Mouse (Mus musculus) myocyte (in vitro differentiated cells): ENCODE results near the gene Tmem189. TPM values are rescaled to one million over a fixed set of nuclear protein-coding genes. Genes with fewer than 3 reads are reported as not detected.
A peak's percentile ranks its signal among the peaks of the same experiment; 100 is the strongest.

Experiments used
- H3K27me3 ChIP-seq: one replicate; pipeline ENCODE4 v1.6.1; 2011; ENCODE audit not compliant: control insufficient read depth, insufficient read depth, insufficient read length
- H3K36me3 ChIP-seq: one replicate; pipeline ENCODE4 v1.6.1; 2011; ENCODE audit not compliant: control insufficient read depth, insufficient read depth
- H3K4me2 ChIP-seq: one replicate; pipeline ENCODE4 v1.6.1; 2011; ENCODE audit warnings: low read depth, control low read depth
- H3K4me3 ChIP-seq: one replicate; pipeline ENCODE4 v1.5.1; 2011; ENCODE audit warnings: mild to moderate bottlenecking, control low read depth, moderate library complexity
- H3K79me2 ChIP-seq: one replicate; pipeline ENCODE4 v1.6.1; 2011; ENCODE audit not compliant: control insufficient read depth, insufficient read depth
- H3ac ChIP-seq: one replicate; pipeline ENCODE4 v1.6.1; 2011; ENCODE audit not compliant: control insufficient read depth, insufficient read length
- CEBPB ChIP-seq: IDR thresholded peaks from 2 replicates; pipeline ENCODE4 v1.6.1; 2011; ENCODE audit warnings: mild to moderate bottlenecking, moderate library complexity; ENCODE audit not compliant: poor library complexity, insufficient read depth, severe bottlenecking
- E2F4 ChIP-seq: IDR thresholded peaks from one replicate; pipeline ENCODE4 v1.6.1; 2011; ENCODE audit warnings: mild to moderate bottlenecking, control low read depth, moderate library complexity; ENCODE audit not compliant: insufficient read depth
- MAX ChIP-seq: IDR thresholded peaks from one replicate; pipeline ENCODE4 v1.6.1; 2011; ENCODE audit warnings: low read depth, mild to moderate bottlenecking, control low read depth
- MYOD1 ChIP-seq, 3 experiments: IDR thresholded peaks; one replicate each; pipeline ENCODE4 v1.6.1; 2011; ENCODE audit warnings: control low read depth in 2 of 3, low read depth in 2 of 3, mild to moderate bottlenecking in 2 of 3, moderate library complexity in 1 of 3; ENCODE audit not compliant: insufficient read length in 2 of 3, control insufficient read depth in 1 of 3
- MYOG ChIP-seq, 3 experiments: IDR thresholded peaks; one replicate each; pipeline ENCODE4 v1.6.1; 2011; ENCODE audit warnings: control low read depth in 2 of 3, low read depth in 2 of 3, mild to moderate bottlenecking in 2 of 3; ENCODE audit not compliant: insufficient read length in 2 of 3, control insufficient read depth in 1 of 3, insufficient read depth in 1 of 3
- POLR2A ChIP-seq: IDR thresholded peaks from one replicate; pipeline ENCODE4 v1.6.1; 2011; ENCODE audit warnings: low read depth, mild to moderate bottlenecking, control low read depth, moderate library complexity; ENCODE audit not compliant: insufficient read length
- POLR2AphosphoS2 ChIP-seq: IDR thresholded peaks from one replicate; pipeline ENCODE4 v1.6.1; 2011; ENCODE audit warnings: low read depth, control low read depth; ENCODE audit not compliant: insufficient read length
- REST ChIP-seq: IDR thresholded peaks from one replicate; pipeline ENCODE4 v1.6.1; 2011; ENCODE audit warnings: mild to moderate bottlenecking, control low read depth, moderate library complexity; ENCODE audit not compliant: insufficient read depth, insufficient read length
- SRF ChIP-seq: IDR thresholded peaks from one replicate; pipeline ENCODE4 v1.6.1; 2011; ENCODE audit warnings: low read depth; ENCODE audit not compliant: control insufficient read depth, insufficient read length
- TCF12 ChIP-seq: IDR thresholded peaks from one replicate; pipeline ENCODE4 v1.6.1; 2011; ENCODE audit warnings: mild to moderate bottlenecking, control low read depth; ENCODE audit not compliant: poor library complexity, insufficient read depth, severe bottlenecking
- TCF3 ChIP-seq: IDR thresholded peaks from one replicate; pipeline ENCODE4 v1.6.1; 2011; ENCODE audit warnings: low read depth, control low read depth; ENCODE audit not compliant: insufficient read length
- USF1 ChIP-seq: IDR thresholded peaks from one replicate; pipeline ENCODE4 v1.6.1; 2011; ENCODE audit warnings: low read depth, mild to moderate bottlenecking, control low read depth, moderate library complexity
- polyA plus RNA-seq: library from polyadenylated mRNA; unstranded; fragments of >200 nt; fragmentation: generic; extraction: Trizol; gene quantifications from one replicate; pipeline ENCODE4 v1.2.1, GENCODE M21; 2012; ENCODE audit warnings: missing spikeins

Tmem189 gene
- polyA plus RNA-seq, 1 experiment = 91.9 TPM

DNA sequence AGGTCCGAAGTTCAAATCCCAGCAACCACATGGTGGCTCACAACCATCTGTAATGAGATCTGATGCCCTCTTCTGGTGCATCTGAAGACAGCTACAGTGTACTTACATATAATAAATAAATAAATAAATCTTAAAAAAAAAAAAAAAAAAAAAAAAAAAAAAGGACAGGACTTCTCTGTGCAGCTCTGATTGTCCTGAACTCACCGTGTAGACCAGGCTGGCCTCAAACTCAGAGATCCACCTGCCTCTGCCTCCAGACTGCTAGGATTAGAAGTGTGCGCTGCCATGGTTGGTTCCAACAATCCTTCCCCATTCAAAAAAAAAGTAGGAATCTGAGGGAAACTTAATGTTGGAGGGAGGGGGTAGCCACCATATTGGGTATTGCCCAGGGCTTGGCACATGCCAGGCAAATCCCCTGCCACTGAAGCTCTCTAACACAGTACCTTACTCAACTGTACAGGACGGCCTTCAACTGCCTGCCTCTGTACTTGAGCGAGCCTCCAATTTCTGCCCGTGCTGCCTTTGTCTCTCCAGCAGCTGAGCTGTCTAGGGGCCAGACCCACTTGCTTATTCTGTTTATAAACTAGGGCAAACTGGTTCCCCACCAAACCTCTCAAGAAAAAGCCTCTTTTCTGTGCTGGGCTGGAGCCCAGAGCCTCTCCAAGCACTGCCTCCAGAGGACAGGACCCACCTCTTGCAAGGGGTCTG lies 65.1 kb downstream of the Tmem189 start:
- Histone ChIP-seq H3K4me3 (no peak overlapping the region), H3K36me3 (peaks cover 8% of the 10 kb centered on the region), H3K27me3 (no peaks in the 10 kb centered on the region), H3ac (no peak overlapping the region), H3K79me2 (peaks cover 97% of the 10 kb centered on the region), H3K4me2 (no peak overlapping the region)
- TF ChIP-seq TCF3 (no peak), MYOD1 (IDR thresholded peaks at IDR 0.05; ENCODE audit: control insufficient read depth in 1 of 3, insufficient read length in 2 of 3, low read depth in 2 of 3) (no peak), USF1 (no peak)

DNA sequence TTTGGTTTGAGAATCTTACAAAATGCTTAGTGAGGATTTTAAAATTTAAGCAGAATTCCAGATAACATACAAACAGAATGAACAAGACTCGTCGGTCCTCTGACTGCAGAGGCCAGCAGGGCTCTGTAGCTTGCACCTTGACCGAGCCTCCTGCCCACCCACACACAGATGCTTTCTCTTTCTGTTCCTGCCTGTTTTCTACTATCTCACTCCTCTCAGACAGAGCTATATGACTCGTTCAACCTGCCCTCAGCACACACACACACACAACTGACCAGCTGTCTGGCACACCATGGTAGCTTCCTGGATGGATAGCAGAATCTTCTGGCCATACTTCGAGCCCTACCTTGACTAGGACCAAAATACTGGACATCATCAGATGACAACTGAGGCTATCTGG lies 66.7 kb downstream of the Tmem189 start:
- H3K36me3 ChIP-seq = peaks cover 6% of the 10 kb centered on the region
- no peak overlapping the region for H3ac ChIP-seq
- peaks cover 97% of the 10 kb centered on the region for H3K79me2 ChIP-seq
- TF ChIP-seq MYOD1 (IDR thresholded peaks at IDR 0.05; ENCODE audit: control insufficient read depth in 1 of 3, insufficient read length in 2 of 3, low read depth in 2 of 3) (peak in 1 of 3 experiments; percentile 0), MAX (no peak)
- H3K4me2 ChIP-seq = no peak overlapping the region
- no peaks in the 10 kb centered on the region for H3K27me3 ChIP-seq
- no peak overlapping the region for H3K4me3 ChIP-seq

DNA sequence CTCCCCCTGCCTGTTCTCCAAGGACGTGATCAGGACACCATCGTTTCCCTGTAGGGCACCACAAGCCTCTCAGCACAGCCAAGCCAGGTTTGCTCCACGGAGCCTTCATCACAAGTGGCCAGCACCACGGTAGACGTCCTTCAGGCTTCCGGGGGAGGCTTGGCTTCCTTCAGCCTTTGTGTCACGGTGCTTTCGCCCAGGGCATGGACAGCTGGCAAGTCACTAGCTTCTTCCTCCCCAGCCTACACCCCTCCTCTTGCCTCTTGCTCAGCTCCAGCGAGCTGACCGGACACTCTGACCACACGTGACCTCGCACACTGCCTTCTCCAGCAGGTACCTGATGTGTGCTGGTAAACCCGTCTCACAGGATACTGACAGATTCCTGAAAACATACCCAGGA lies 67.3 kb downstream of the Tmem189 start:
- H3K4me2 ChIP-seq = no peak overlapping the region
- peaks cover 92% of the 10 kb centered on the region for H3K79me2 ChIP-seq
- peaks cover 1% of the 10 kb centered on the region for H3K36me3 ChIP-seq
- TF ChIP-seq MYOG (IDR thresholded peaks at IDR 0.05; ENCODE audit: control insufficient read depth in 1 of 3, insufficient read depth in 1 of 3, insufficient read length in 2 of 3, low read depth in 2 of 3) (peak in 1 of 3 experiments; percentile 50), TCF12 (no peak), MYOD1 (IDR thresholded peaks at IDR 0.05; ENCODE audit: control insufficient read depth in 1 of 3, insufficient read length in 2 of 3, low read depth in 2 of 3) (peak in 1 of 3 experiments; percentile 18)
- H3K4me3 ChIP-seq = no peak overlapping the region
- no peaks in the 10 kb centered on the region for H3K27me3 ChIP-seq
- no peak overlapping the region for H3ac ChIP-seq

DNA sequence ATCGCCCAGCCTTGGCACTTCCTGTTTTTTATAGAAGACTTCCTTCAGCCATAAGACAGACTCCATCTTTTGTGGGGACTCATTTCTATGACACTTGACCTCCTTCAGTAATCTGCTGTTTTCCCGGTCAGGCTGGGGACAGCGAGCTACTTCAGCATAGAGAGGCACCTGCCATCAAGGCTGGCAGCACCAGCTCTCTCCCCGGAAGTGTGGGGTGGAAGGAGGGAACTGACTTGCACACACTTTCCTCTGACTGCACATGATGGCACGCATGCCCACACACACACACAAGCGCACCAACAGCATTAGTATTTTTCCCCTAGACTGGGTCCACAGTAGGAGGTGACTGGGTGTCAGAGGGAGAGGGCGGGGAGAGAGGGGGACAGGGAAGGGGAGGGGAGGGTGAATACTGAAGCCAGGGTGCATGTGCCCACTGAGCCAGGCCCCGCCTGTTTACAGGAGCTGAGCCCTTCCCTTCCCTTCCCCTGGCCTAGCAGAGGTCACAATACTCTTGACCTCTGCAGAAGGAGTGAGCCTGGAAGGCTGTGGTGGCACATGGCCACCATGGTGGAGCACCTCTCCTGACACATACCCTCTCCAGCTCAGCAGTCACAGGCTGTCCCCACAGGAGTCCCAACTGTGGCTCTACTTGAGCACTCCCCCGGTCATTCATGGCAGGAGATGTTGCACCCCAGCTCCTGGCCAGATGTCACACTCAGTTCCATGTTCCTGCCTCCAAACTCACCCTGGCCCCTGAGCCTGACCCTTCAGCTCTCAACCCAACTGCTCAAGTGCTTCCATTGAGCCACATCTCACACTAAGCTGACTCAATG lies 68.2 kb downstream of the Tmem189 start:
- H3ac ChIP-seq = no peak overlapping the region
- peaks cover 84% of the 10 kb centered on the region for H3K79me2 ChIP-seq
- no peaks in the 10 kb centered on the region for H3K27me3 ChIP-seq
- H3K36me3 ChIP-seq = peaks cover 9% of the 10 kb centered on the region
- H3K4me2 ChIP-seq = no peak overlapping the region
- TF ChIP-seq REST (no peak), MYOD1 (IDR thresholded peaks at IDR 0.05; ENCODE audit: control insufficient read depth in 1 of 3, insufficient read length in 2 of 3, low read depth in 2 of 3) (no peak), MYOG (IDR thresholded peaks at IDR 0.05; ENCODE audit: control insufficient read depth in 1 of 3, insufficient read depth in 1 of 3, insufficient read length in 2 of 3, low read depth in 2 of 3) (peak in 1 of 3 experiments; percentile 7), TCF3 (no peak), MAX (no peak), E2F4 (no peak), USF1 (no peak), POLR2AphosphoS2 (peak; percentile 5), CEBPB (no peak), SRF (no peak), TCF12 (no peak), POLR2A (no peak)
- H3K4me3 ChIP-seq = no peak overlapping the region

DNA sequence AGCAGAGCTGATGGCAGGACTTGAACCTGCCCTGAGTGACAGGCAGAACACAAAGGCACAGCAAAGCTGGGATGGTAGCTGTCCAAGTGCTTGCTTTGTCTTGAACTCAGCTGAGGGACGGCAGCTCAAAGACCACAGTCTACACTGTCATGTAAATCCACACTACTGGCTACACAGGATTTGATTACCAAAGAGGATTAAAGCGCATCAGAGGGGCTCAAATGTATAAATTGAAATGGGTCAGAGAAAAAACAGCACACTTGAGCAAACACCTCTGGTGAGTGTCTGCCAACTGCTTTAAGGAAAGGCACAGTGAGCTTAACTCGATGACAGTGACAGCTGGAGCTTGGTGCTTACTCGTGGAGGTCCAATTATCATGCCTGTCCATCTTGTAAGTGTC lies 72.2 kb downstream of the Tmem189 start:
- H3K4me3 ChIP-seq = no peak overlapping the region
- TF ChIP-seq E2F4 (no peak), MYOD1 (IDR thresholded peaks at IDR 0.05; ENCODE audit: control insufficient read depth in 1 of 3, insufficient read length in 2 of 3, low read depth in 2 of 3) (no peak), POLR2A (no peak), CEBPB (no peak), MYOG (IDR thresholded peaks at IDR 0.05; ENCODE audit: control insufficient read depth in 1 of 3, insufficient read depth in 1 of 3, insufficient read length in 2 of 3, low read depth in 2 of 3) (no peak), POLR2AphosphoS2 (no peak), MAX (no peak), TCF12 (no peak), USF1 (no peak), TCF3 (no peak), REST (no peak), SRF (no peak)
- H3K4me2 ChIP-seq = no peak overlapping the region
- H3K79me2 ChIP-seq = peaks cover 74% of the 10 kb centered on the region
- no peaks in the 10 kb centered on the region for H3K27me3 ChIP-seq
- H3K36me3 ChIP-seq = peaks cover 37% of the 10 kb centered on the region
- H3ac ChIP-seq = no peak overlapping the region
